Mouse (Mus musculus) large intestine, adult 2 months (tissue): Measurements from ENCODE around the gene Afg1l. TPM values are rescaled to one million over a fixed set of nuclear protein-coding genes. Genes with fewer than 3 reads are reported as not detected.

Experiments
- DNase-seq: peaks from one replicate; pipeline ENCODE4 v3.0.0-alpha.2; 2012; ENCODE audit warnings: low read depth, low spot score
- WGBS: fragments of 180-500 bp; shearing (Covaris S2); methylation state at CpG from one replicate; pipeline ENCODE4 v1.1.7; 2018; 5-methylcytosine and 5-hydroxymethylcytosine counted together
- polyA plus RNA-seq: library from polyadenylated mRNA; depleted of rRNA; stranded (reverse); fragments of >200 nt; gene quantifications from 2 replicates; pipeline ENCODE4 v1.2.3, GENCODE M21; 2012

Afg1l gene
- polyA plus RNA-seq, 1 experiment, result 7.3 TPM

- WGBS, result 57% methylated on average over 4 of the region's 4 CpGs
- no peak for DNase-seq
These were observed 2.4 kb upstream of the Afg1l start for GRCm38 (mm10) chr10:42480719-42481118.

GRCm38 (mm10) chr10:42477550-42478340 is 620 bp downstream of the Afg1l start:
- 7% methylated on average over 25 of the region's 25 CpGs for WGBS
- no peak for DNase-seq

GRCm38 (mm10) chr10:42476774-42477475 is 1.4 kb downstream of the Afg1l start:
- WGBS, result 93% methylated on average over 10 of the region's 10 CpGs
- DNase-seq, result no peak

GRCm38 (mm10) chr10:42474946-42475514 is 3.3 kb downstream of the Afg1l start:
- 70% methylated on average over 6 of the region's 6 CpGs for WGBS
- no peak for DNase-seq

- WGBS, result 61% methylated on average over 14 of the region's 14 CpGs
- no peak for DNase-seq
These were observed 13.6 kb downstream of the Afg1l start for GRCm38 (mm10) chr10:42464805-42465204.

- no peak for DNase-seq
- WGBS, result 34% methylated on average over 5 of the region's 5 CpGs
These were observed 14.1 kb downstream of the Afg1l start for GRCm38 (mm10) chr10:42464224-42464623.

- no peak for DNase-seq
- 70% methylated on average over 9 of the region's 9 CpGs for WGBS
These were observed 20.7 kb downstream of the Afg1l start for GRCm38 (mm10) chr10:42457557-42458191.

- DNase-seq, result no peak
- WGBS, result 78% methylated on average over 5 of the region's 5 CpGs
These were observed 22.4 kb downstream of the Afg1l start for GRCm38 (mm10) chr10:42455981-42456380.

GRCm38 (mm10) chr10:42454690-42455089 is 23.7 kb downstream of the Afg1l start:
- 92% methylated on average over 6 of the region's 6 CpGs for WGBS

GRCm38 (mm10) chr10:42454266-42454665 is 24.1 kb downstream of the Afg1l start:
- 62% methylated on average over 11 of the region's 11 CpGs for WGBS
- no peak for DNase-seq

More at GRCm38 (mm10) chr10:42454690-42455089, 23.7 kb downstream of the Afg1l start:
- no peak for DNase-seq

- no peak for DNase-seq
- WGBS, result 67% methylated on average over 3 of the region's 4 CpGs
These were observed 28.7 kb downstream of the Afg1l start for GRCm38 (mm10) chr10:42449672-42450071.

- 87% methylated on average over 7 of the region's 7 CpGs for WGBS
- DNase-seq, result no peak
These were observed 30.0 kb downstream of the Afg1l start for GRCm38 (mm10) chr10:42448371-42448770.

- 77% methylated on average over 9 of the region's 9 CpGs for WGBS
- DNase-seq, result no peak
These were observed 32.2 kb downstream of the Afg1l start for GRCm38 (mm10) chr10:42446145-42446544.

- no peak for DNase-seq
- WGBS, result 86% methylated on average over 5 of the region's 5 CpGs
These were observed 41.2 kb downstream of the Afg1l start for GRCm38 (mm10) chr10:42436842-42437805.

GRCm38 (mm10) chr10:42417530-42418174 is 60.7 kb downstream of the Afg1l start:
- 88% methylated on average over 10 of the region's 10 CpGs for WGBS
- no peak for DNase-seq

- DNase-seq, result no peak
- 80% methylated on average over 4 of the region's 4 CpGs for WGBS
These were observed 62.4 kb downstream of the Afg1l start for GRCm38 (mm10) chr10:42415821-42416470.

GRCm38 (mm10) chr10:42410748-42411537 is 67.4 kb downstream of the Afg1l start:
- no peak for DNase-seq
- WGBS, result 69% methylated on average over 6 of the region's 6 CpGs
